Mouse (Mus musculus): Measurements from ENCODE around the gene Elavl3. TPM values are rescaled to one million over a fixed set of nuclear protein-coding genes. Genes with fewer than 3 reads are reported as not detected.

Elavl3 gene
- polyA plus RNA-seq, 1 experiment from 2014 or later = 2.8 TPM

DNA sequence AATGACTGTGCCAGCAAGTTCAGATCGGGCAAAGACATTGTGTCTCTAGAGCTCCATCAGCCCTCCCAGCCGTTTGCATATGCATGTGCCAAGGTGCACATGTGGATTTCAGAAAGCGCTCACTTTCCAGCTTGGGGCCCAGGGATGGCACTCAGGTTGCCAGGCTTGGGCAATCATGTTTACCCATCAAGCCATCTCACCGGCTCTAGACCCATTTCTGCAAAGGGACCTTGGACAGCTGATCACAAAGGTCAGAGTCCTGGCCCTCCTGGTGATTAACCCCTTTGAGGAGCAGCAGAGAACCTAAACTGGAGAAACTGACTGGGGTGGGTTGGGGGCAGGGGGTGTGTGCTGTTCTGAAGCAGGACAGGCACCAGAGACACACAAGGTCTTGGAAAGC, 59.6 kb downstream of the Elavl3 start:
- H3K4me1 ChIP-seq (replicated peaks) = peaks cover 24% of the 10 kb centered on the region
- H3K4me3 ChIP-seq (replicated peaks) = no peak overlapping the region
- H3K9ac ChIP-seq = no peak overlapping the region
- ATAC-seq = no peak
- H3K4me2 ChIP-seq (replicated peaks) = no peak overlapping the region
- WGBS = 69% methylated on average over 4 of the region's 4 CpGs
- H3K27ac ChIP-seq = no peak overlapping the region
- H3K9me3 ChIP-seq = no peaks in the 10 kb centered on the region
- no peaks in the 10 kb centered on the region for H3K36me3 ChIP-seq
- H3K27me3 ChIP-seq (replicated peaks) = peaks cover 54% of the 10 kb centered on the region

DNA sequence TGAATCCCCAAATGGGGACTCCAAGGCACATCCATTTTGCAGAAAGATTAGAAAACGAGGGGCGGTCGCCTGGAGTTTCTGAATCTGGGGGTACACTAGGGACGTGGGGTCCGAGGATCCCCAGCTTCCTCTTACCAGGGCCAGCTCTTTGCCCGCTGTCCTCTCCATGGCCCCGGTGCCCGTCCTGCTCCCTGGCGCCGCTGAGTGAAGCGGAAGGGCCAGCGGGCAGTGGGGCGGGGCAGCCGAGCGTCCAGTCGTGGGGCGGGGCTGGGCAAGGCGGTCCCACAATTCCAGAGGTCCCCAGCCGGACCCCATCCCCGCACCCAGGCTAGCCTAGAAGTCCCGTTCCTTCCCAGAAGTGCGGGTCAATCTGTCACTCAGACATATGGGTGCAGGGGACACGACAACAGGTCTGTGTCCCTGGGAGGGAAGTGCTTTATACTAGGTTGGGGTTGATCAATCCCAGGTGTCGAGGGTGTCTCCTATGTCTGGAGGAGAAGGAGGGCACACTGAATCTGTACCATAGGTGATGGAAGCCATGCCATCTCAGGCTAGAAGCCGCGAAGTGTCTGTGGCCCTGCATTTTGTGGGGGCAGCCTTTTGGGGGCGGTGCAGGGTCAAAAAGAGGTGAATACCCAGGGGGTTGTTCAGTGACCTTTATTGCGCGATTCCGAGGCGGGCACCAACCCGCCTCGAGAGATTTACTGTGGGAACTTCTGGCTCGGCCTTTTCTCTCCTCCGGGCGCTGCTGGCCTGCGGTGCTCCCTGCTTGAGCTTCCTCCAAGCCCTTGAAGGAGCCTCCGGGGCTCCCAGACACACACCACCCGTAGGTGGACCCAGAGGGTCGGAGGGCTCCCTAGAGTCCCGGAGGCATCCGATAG, 62.4 kb downstream of the Elavl3 start, which contains the start of gene Rgl3:
Gene Rgl3 (minus strand): TSS at position 217 of the 881 bp plus-strand sequence.
- Histone ChIP-seq H3K27me3 (replicated peaks) (peaks cover 63% of the 10 kb centered on the region), H3K9me3 (no peaks in the 10 kb centered on the region), H3K4me1 (replicated peaks) (peaks cover 24% of the 10 kb centered on the region), H3K9ac (peak within 1 kb of the TSS; percentile 47), H3K4me2 (replicated peaks) (peak within 1 kb of the TSS; percentile 77), H3K4me3 (replicated peaks) (peak within 1 kb of the TSS; percentile 40), H3K27ac (no peak within 1 kb of the TSS), H3K36me3 (no peaks in the 10 kb centered on the region)
- peak; percentile 67 for ATAC-seq
- 1% methylated on average over 42 of the region's 42 CpGs for WGBS

DNA sequence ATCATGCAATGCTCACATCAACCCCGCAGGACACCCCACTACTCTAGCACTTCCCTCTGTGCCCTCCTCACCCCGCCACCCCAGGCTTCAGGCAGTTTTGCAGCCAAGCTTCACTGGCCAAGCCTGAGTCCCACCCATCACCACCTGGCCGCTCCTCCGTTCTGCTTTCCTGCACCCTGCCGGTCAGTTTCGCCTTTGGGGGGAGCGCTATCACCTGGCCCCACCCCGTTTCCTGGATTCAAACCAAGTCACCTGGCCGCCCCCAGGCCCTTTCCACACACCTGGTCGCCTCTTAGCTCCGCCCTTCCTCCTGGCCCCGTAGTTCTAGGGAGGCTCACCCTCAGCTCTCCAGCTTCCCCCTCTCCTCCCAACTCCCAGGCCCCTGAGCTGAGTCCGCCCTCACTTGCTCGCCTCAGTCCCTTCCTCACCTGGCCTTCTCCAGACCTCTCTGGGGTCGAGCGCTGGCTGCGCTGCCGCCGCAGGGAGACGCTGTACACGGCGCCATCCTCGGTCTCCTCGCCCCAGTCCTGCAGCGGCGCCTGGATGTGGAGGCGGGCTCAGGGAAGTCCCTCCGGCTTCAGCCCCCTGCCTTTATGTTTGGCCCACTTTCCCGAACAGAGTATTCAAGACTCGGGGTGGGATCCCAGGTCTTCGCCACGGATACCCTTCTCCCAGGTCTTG, 63.3 kb downstream of the Elavl3 start:
- Histone ChIP-seq H3K9me3 (no peaks in the 10 kb centered on the region), H3K27me3 (replicated peaks) (peaks cover 63% of the 10 kb centered on the region), H3K9ac (peak overlapping the region; percentile 47), H3K4me2 (replicated peaks) (peak overlapping the region; percentile 77), H3K4me3 (replicated peaks) (peak overlapping the region; percentile 40), H3K4me1 (replicated peaks) (peaks cover 24% of the 10 kb centered on the region), H3K36me3 (no peaks in the 10 kb centered on the region), H3K27ac (no peak overlapping the region)
- 2% methylated on average over 32 of the region's 32 CpGs for WGBS
- peak; percentile 48 for ATAC-seq

DNA sequence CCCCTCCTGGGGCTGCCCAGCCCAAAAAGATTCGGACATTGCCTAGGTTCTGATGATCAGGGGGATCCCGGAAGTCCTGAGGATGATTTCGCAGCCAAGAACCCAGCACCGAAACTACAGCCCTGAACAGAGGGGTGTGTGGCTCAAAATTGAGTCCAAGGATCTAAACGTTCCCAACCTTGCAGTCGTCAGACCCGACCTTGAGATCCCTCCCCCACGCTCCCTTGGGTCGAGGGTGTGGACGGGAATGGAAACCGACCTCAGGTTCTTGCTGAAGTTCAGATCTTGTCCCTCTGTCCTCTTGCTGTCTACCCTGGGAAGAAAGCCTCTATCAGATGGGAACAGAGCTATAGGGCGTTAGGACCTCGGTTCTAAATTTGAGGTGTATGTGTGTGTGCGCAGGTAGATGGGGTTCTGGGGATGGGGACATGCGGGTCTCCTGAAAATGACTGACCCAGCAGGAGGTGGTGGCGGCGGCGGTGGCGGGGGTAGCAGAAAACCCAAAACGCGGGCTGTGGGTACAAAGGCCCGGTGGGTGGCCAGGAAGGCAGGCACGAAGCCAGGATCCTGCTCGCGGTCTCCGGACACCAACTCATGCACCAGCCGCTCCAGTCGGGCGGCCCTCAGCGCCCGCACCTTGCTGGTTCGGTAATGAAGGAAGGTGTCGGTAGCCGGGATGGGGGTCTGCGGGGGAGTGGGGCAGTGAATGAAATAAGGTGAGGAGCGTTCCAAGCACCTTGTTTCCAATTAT, 64.1 kb downstream of the Elavl3 start:
- ATAC-seq = no peak
- H3K36me3 ChIP-seq = no peaks in the 10 kb centered on the region
- peaks cover 24% of the 10 kb centered on the region for H3K4me1 ChIP-seq (replicated peaks)
- peaks cover 60% of the 10 kb centered on the region for H3K27me3 ChIP-seq (replicated peaks)
- H3K4me3 ChIP-seq (replicated peaks) = peak overlapping the region; percentile 40
- H3K9ac ChIP-seq = no peak overlapping the region
- WGBS = 10% methylated on average over 36 of the region's 36 CpGs
- peak overlapping the region; percentile 77 for H3K4me2 ChIP-seq (replicated peaks)
- no peak overlapping the region for H3K27ac ChIP-seq
- no peaks in the 10 kb centered on the region for H3K9me3 ChIP-seq

DNA sequence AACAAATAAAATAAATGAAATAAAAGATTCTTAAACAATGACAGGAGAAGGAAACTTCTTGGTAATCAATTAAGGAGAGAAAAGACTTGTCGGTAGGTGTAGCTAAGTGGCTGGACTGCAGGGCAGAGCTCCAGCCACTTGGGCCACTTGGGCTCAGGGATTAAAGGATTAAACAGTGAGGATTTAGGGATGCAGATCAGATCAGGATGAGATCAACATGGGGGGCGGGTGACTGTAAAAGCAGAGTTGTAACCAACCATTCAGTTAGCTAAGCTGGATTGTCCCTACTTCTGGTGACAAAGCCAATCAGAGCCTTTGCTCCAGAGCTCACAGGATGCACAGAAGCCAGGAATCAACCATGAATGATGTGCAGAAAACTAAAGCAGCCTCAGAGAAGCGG, 67.9 kb downstream of the Elavl3 start:
- Histone ChIP-seq H3K4me3 (replicated peaks) (no peak overlapping the region), H3K9me3 (no peaks in the 10 kb centered on the region), H3K36me3 (no peaks in the 10 kb centered on the region), H3K4me2 (replicated peaks) (no peak overlapping the region), H3K9ac (no peak overlapping the region), H3K4me1 (replicated peaks) (peaks cover 11% of the 10 kb centered on the region), H3K27ac (no peak overlapping the region), H3K27me3 (replicated peaks) (peaks cover 25% of the 10 kb centered on the region)
- 44% methylated on average over 3 of the region's 3 CpGs for WGBS
- no peak for ATAC-seq

DNA sequence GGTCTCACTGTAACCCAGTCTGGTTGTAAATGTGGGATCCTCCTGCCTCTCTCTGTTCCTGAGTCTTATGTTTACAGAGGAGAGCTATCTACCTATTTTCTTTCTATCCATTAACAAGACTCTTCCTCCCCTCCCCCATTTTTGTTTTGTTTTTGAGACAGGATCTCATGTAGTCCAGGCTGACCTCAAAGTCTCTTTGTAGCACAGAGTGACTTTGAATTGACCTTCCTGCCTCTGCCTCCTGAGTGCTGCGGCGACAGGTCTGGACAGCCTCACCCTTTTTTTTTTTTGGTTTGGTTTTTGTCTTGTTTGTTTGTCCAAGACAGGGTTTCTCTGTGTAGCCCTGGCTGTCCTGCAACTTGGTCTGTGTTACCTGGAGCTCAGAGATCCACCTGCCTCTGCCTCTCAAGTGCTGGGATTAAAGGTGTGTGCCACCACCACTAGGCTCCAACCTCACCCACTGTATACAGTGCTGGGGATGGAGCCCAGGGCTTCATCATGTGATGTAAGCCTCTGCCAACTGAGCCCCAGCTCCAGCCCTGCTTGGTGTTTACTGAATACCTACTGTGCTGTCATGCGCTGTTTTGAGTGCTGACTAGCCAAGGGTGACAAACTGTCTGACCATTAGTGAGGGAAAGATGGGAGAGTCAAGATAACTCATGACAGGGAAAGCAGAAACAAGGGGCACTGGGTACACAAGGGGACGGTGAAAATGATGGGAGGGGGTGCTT, 73.3 kb downstream of the Elavl3 start:
- H3K4me2 ChIP-seq (replicated peaks) = no peak overlapping the region
- no peak overlapping the region for H3K4me3 ChIP-seq (replicated peaks)
- no peaks in the 10 kb centered on the region for H3K27me3 ChIP-seq (replicated peaks)
- no peaks in the 10 kb centered on the region for H3K36me3 ChIP-seq
- H3K9ac ChIP-seq = no peak overlapping the region
- no peaks in the 10 kb centered on the region for H3K4me1 ChIP-seq (replicated peaks)
- WGBS = 87% methylated on average over 4 of the region's 4 CpGs
- ATAC-seq = no peak
- no peak overlapping the region for H3K27ac ChIP-seq
- no peaks in the 10 kb centered on the region for H3K9me3 ChIP-seq

DNA sequence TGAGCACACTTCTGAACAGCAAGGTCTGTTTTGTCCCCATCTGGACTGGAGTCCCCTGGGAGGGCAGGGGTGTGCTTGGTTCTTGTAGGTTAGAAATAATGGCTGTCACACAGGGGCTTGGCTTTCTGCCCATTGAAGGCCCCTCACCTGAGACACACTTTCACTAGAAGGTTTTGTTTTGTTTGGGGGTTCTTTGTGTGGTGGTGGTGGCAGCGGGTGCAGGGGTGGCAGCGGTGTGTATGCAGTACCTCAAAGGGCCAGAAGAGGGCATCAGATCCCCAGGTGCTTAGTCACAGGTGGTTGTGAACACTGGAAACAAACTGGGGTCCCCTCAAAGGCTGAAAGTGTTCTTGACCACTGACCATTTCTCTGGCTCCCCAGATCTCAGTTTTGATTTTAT, 73.9 kb downstream of the Elavl3 start:
- Histone ChIP-seq H3K4me2 (replicated peaks) (no peak overlapping the region), H3K4me1 (replicated peaks) (no peaks in the 10 kb centered on the region), H3K27me3 (replicated peaks) (no peaks in the 10 kb centered on the region), H3K27ac (no peak overlapping the region), H3K9me3 (no peaks in the 10 kb centered on the region), H3K4me3 (replicated peaks) (no peak overlapping the region), H3K9ac (no peak overlapping the region), H3K36me3 (no peaks in the 10 kb centered on the region)
- ATAC-seq = no peak
- 29% methylated on average over 2 of the region's 2 CpGs for WGBS

DNA sequence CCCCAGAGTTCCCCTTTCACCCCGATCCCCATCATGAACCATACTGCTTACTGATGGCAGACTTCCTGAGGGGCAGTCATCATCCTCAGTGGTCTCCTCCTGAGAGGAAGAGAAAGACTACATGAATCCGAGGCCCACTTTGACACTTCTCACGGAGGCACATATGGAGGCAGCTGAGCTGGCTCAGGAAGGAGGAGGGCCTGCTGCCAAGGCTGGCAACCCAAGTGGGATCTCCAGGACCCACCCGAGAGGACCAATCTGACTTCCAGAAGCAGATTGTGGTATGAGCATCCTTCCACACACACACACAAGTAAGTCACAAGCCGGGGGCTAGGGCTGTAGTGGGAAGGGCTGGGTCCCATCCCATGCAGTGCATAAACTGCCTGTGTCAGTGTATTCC, 74.5 kb downstream of the Elavl3 start:
- no peak overlapping the region for H3K9ac ChIP-seq

DNA sequence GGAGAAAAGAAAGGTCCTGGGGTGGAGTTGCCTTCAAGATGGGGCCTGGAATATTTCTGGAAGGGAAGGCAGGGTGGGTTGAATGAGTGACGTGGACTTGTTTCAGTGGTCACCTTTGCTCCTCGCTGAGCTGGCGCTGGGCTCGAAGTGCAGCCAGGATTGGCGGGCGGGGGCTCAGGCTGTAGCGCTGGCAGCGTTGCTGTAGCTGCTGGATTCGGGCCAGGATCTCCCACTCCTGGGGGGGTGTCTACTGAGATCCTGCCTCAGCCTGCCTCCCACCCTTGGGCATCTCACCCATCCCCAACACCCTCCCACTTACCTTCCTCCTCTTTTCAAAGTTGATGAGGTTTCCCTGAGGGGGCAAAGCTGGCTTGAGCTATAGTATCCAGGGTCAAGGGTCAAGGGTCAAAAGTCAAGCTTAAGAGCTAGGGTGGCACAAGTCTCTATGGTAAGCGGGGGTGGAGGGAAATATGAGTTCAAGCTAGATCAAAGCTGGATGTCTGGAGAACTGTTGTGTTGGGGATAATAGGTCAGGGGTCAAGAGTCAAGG, 75.1 kb downstream of the Elavl3 start:
- Histone ChIP-seq H3K4me3 (replicated peaks) (no peak overlapping the region), H3K9ac (no peak overlapping the region), H3K27ac (no peak overlapping the region), H3K9me3 (no peaks in the 10 kb centered on the region), H3K36me3 (no peaks in the 10 kb centered on the region), H3K4me2 (replicated peaks) (no peak overlapping the region), H3K4me1 (replicated peaks) (no peaks in the 10 kb centered on the region), H3K27me3 (replicated peaks) (no peaks in the 10 kb centered on the region)
- ATAC-seq = no peak
- WGBS = 80% methylated on average over 10 of the region's 10 CpGs

More for the DNA sequence above, 74.5 kb downstream of the Elavl3 start:
- WGBS = 92% methylated on average over 5 of the region's 5 CpGs
- H3K4me2 ChIP-seq (replicated peaks) = no peak overlapping the region
- H3K4me1 ChIP-seq (replicated peaks) = no peaks in the 10 kb centered on the region
- H3K4me3 ChIP-seq (replicated peaks) = no peak overlapping the region
- H3K27ac ChIP-seq = no peak overlapping the region
- no peaks in the 10 kb centered on the region for H3K36me3 ChIP-seq
- no peaks in the 10 kb centered on the region for H3K9me3 ChIP-seq
- H3K27me3 ChIP-seq (replicated peaks) = no peaks in the 10 kb centered on the region
- ATAC-seq = no peak

DNA sequence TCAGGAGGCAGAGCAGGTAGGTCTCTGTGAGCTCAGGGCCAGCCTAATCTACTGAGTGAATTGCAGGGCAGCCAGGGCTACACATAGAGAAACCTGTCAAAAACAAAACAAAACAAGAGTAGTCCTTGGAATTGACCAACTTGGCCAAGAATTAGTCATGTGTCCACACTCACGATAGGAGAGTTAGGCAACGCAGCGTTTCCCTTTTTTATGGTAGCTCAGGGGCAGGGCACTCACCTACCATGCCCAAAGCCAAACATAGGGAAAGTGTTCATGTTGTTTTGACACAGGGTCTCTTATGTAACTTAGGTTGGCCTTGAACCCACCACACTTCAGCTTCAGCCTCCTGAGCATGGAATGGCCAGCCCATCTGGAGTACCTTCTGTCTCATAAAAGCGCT, 82.5 kb downstream of the Elavl3 start:
- H3K9me3 ChIP-seq = no peaks in the 10 kb centered on the region
- ATAC-seq = no peak
- H3K27ac ChIP-seq = no peak overlapping the region
- 88% methylated on average over 4 of the region's 4 CpGs for WGBS
- no peak overlapping the region for H3K4me3 ChIP-seq (replicated peaks)
- no peaks in the 10 kb centered on the region for H3K27me3 ChIP-seq (replicated peaks)
- H3K4me1 ChIP-seq (replicated peaks) = no peaks in the 10 kb centered on the region
- no peak overlapping the region for H3K4me2 ChIP-seq (replicated peaks)
- no peak overlapping the region for H3K9ac ChIP-seq
- no peaks in the 10 kb centered on the region for H3K36me3 ChIP-seq

DNA sequence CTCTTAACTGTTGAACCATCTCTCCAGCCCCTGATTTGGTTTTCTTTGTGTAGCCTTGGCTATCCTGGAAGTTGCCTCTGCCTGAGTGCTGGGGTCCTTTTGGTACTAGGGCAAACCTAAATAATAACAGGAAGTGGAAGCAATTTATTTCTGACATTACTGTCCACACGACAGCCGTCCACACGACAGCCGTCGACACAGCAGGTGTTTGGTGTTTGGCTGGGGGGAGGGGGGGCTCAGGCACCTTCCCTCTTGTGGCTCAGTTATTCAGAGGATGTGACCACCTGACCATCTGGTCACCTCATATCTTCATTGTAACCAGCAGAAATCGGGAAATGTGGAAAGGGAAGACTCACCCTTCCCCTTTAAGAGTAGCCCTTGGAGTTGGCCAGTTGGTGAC, 82.9 kb downstream of the Elavl3 start:
- Histone ChIP-seq H3K27ac (no peak overlapping the region), H3K9ac (no peak overlapping the region), H3K4me3 (replicated peaks) (no peak overlapping the region), H3K4me2 (replicated peaks) (no peak overlapping the region), H3K36me3 (no peaks in the 10 kb centered on the region), H3K9me3 (no peaks in the 10 kb centered on the region), H3K27me3 (replicated peaks) (0 out of 2 replicates have a peak, but pooled peaks cover 1% of the 10 kb centered on the region), H3K4me1 (replicated peaks) (no peaks in the 10 kb centered on the region)
- ATAC-seq = no peak
- 51% methylated on average over 6 of the region's 6 CpGs for WGBS

Measured in intestine, embryonic 15.5 days (tissue).